Mouse (Mus musculus) thymus, adult 2 months (tissue): Measurements from ENCODE around the gene Cntn1.
"Not testable (repeated sequence)": the region's sequence is repeated elsewhere in the genome, so short reads cannot be mapped to it uniquely, and the experiment has no call there.

Source experiments
- CTCF ChIP-seq: fragments of 200-500 bp; IDR thresholded peaks from 2 replicates; pipeline ENCODE4 v1.5.1; 2012; ENCODE audit warnings: mild to moderate bottlenecking, control low read depth, low read length, moderate library complexity, borderline replicate concordance; ENCODE audit not compliant: control insufficient read depth, poor library complexity, insufficient read depth; ENCODE audit errors: extremely low read depth
- POLR2A ChIP-seq: fragments of 200-500 bp; IDR thresholded peaks from 2 replicates; pipeline ENCODE4 v1.6.1; 2012; ENCODE audit warnings: mild to moderate bottlenecking, low read length, control low read depth, moderate library complexity; ENCODE audit not compliant: control insufficient read depth, poor library complexity, insufficient read depth; ENCODE audit errors: extremely low read depth

DNA sequence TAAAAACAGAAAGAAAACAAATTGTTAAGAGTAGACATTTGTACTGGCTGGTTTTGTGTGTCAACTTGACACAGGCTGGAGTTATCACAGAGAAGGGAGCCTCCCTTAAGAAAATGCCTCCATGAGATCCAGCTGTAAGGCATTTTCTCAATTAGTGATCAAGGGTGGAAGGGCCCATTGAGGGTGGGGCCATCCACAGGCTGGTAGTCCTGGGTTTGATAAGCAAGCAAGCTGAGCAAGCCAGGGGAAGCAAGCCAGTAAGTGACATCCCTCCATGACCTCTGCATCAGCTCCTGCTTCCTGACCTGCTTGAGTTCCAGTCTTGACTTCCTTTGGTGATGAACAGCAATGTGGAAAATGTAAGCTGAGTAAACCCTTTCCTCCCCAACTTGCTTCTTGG lies 297.5 kb downstream of the Cntn1 start:
- TF ChIP-seq CTCF, POLR2A: not testable (repeated sequence)
